Mouse (Mus musculus): Measurements from ENCODE around the gene Sptlc2.

- TF ChIP-seq TAL1 (IDR thresholded peaks at IDR 0.05; ENCODE audit: low read length) (no peak), GATA1 (IDR thresholded peaks at IDR 0.05; ENCODE audit: low read length) (no peak)
Measured at GRCm38 (mm10) chr12:87260562-87260961, 127.6 kb downstream of the Sptlc2 start.

Data from erythroblast, embryonic 14.5 days (primary cell).